In genomic region chr10:21907784-21908183, GRCm38 (mm10) we compare ENCODE assay signal across 20 mouse cellular contexts. TPM values are rescaled to one million over a fixed set of nuclear protein-coding genes. Genes with fewer than 3 reads are reported as not detected.
A peak's percentile ranks its signal among the peaks of the same experiment; 100 is the strongest.
DNase-seq lines count a peak whose midpoint lies in the region; ATAC-seq and TF ChIP-seq lines count a peak whose summit lies in the region.
"Had no signal": no experiment of that assay in that cellular context is flagged by ENCODE, and none has a peak within 500 bp of the region (broad histone marks: within the 10 kb centered on the region; RNA-seq: fewer than 3 reads in every experiment).

No protein-coding gene starts in this region.

- no peaks in the 10 kb centered on the region for H3K27me3 ChIP-seq in stomach, postnatal 0 days (ENCODE audit: control insufficient read depth, insufficient read depth, low read length)
- H3K27me3 ChIP-seq: forebrain, embryonic 15.5 days; heart, embryonic 15.5 days; hindbrain, embryonic 15.5 days; neural tube, embryonic 12.5 days had no signal

- TF ChIP-seq CTCF in gastrocnemius, adult 2 months (IDR thresholded peaks at IDR 0.05) = no peak
- TF ChIP-seq CTCF in stomach, postnatal 0 days (IDR thresholded peaks at IDR 0.05; ENCODE audit: low read depth) = no peak

- TF ChIP-seq EP300 in stomach, postnatal 0 days (optimal IDR thresholded peaks at IDR 0.05) = no peak

- no peak overlapping the region for H3K9ac ChIP-seq in stomach, postnatal 0 days (ENCODE audit: low read length)
- H3K9ac ChIP-seq: forebrain, embryonic 15.5 days; heart, embryonic 15.5 days; hindbrain, embryonic 15.5 days; neural tube, embryonic 12.5 days had no signal

- no peak for DNase-seq in gastrocnemius, adult 2 months
- DNase-seq in gastrocnemius, postnatal 4 days (ENCODE audit: low spot score in 2 of 2) = no peak
- DNase-seq in spleen, postnatal 36 days (ENCODE audit: low spot score in 2 of 2) = peak; percentile 49 to 56
- no peak for DNase-seq in spleen, postnatal 14 days (ENCODE audit: low spot score in 2 of 2)
- peak; percentile 66 for DNase-seq in induced T-regulatory cell, adult 2 months (ENCODE audit: low read depth)
- DNase-seq in stomach, postnatal 0 days (ENCODE audit: low spot score) = no peak
- no peak for DNase-seq in urinary bladder, postnatal 36 days (ENCODE audit: low spot score in 2 of 2)
- no peak for DNase-seq in gastrocnemius, adult 18-20 months (ENCODE audit: low spot score)
- DNase-seq: cerebellum, adult 8-10 months; embryo, embryonic 11 days; gastrocnemius, postnatal 14 days; liver; lung, postnatal 10 days; midbrain, embryonic 14.5 days; right cerebral cortex, postnatal 4 days had no signal

- no peaks in the 10 kb centered on the region for H3K4me1 ChIP-seq in stomach, postnatal 0 days (replicated peaks; ENCODE audit: control insufficient read depth, insufficient read depth)
- H3K4me1 ChIP-seq: forebrain, embryonic 15.5 days; heart, embryonic 15.5 days; neural tube, embryonic 12.5 days had no signal

- no peak overlapping the region for H3K4me3 ChIP-seq in gastrocnemius, adult 2 months
- no peak overlapping the region for H3K4me3 ChIP-seq in stomach, postnatal 0 days (ENCODE audit: low read depth, low read length)
- H3K4me3 ChIP-seq: forebrain, embryonic 15.5 days; heart, embryonic 15.5 days; hindbrain, embryonic 15.5 days; layer of hippocampus, adult 2 months; neural tube, embryonic 12.5 days had no signal

- no peak overlapping the region for H3K4me2 ChIP-seq in stomach, postnatal 0 days (replicated peaks; ENCODE audit: low read depth)
- H3K4me2 ChIP-seq: forebrain, embryonic 15.5 days; heart, embryonic 15.5 days; hindbrain, embryonic 15.5 days; neural tube, embryonic 12.5 days had no signal

- intact Hi-C loops in gastrocnemius, adult 2 months (cut with DNase I) = no loop called here

- no peak for ATAC-seq in stomach, postnatal 0 days (ENCODE audit: low FRiP score, low TSS enrichment)
- ATAC-seq: forebrain, embryonic 15.5 days had no signal

- no peaks in the 10 kb centered on the region for H3K9me3 ChIP-seq in stomach, postnatal 0 days (ENCODE audit: control insufficient read depth, low read length)
- H3K9me3 ChIP-seq: forebrain, embryonic 15.5 days; heart, embryonic 15.5 days; hindbrain, embryonic 15.5 days; neural tube, embryonic 12.5 days had no signal

- H3K27ac ChIP-seq in gastrocnemius, adult 2 months = peak overlapping the region; percentile 32
- 0 out of 2 replicates have a peak overlapping the region, but pooled peaks have one; percentile 13 for H3K27ac ChIP-seq in stomach, postnatal 0 days (replicated peaks)
- H3K27ac ChIP-seq: forebrain, embryonic 15.5 days; heart, embryonic 15.5 days; hindbrain, embryonic 15.5 days; layer of hippocampus, adult 2 months; neural tube, embryonic 12.5 days had no signal

- WGBS in stomach, postnatal 0 days = 53% methylated on average over 3 of the region's 3 CpGs

- no peaks in the 10 kb centered on the region for H3K36me3 ChIP-seq in stomach, postnatal 0 days (ENCODE audit: control insufficient read depth, insufficient read depth, low read length)
- H3K36me3 ChIP-seq: forebrain, embryonic 15.5 days; heart, embryonic 15.5 days; hindbrain, embryonic 15.5 days; neural tube, embryonic 12.5 days had no signal

RNA-seq across cellular contexts. Expression of gene Sgk1, which starts 25.8 kb away (rescaled TPM):
- total RNA-seq in gastrocnemius, adult 2 months (2021) = 100 to 1,000 TPM; 208 to 210 TPM
- total RNA-seq in gastrocnemius, postnatal 4 days (2021) = 10 to 100 TPM; 58.2 to 81.3 TPM
- 60.0 and 73.1 TPM in 2 replicates for polyA plus RNA-seq in stomach, postnatal 0 days (2015; fragmentation: Nextera tagmentation; extraction: Ambion mirVana)
- total RNA-seq in gastrocnemius, adult 18-20 months (2021) = 100 to 1,000 TPM; 151 to 192 TPM

Comparison
In these comparisons a context has a peak if more than half of its experiments do, and no peak if none do; other contexts are left out.
1. DNase-seq: peak in spleen, postnatal 36 days (2 of 2) and induced T-regulatory cell, adult 2 months (single experiment); none in gastrocnemius, adult 2 months (single experiment), gastrocnemius, postnatal 4 days (0 of 2), spleen, postnatal 14 days (0 of 2), stomach, postnatal 0 days (single experiment), urinary bladder, postnatal 36 days (0 of 2) and gastrocnemius, adult 18-20 months (single experiment).